Mouse (Mus musculus): ENCODE results near the gene Ifnar2.
A peak's percentile ranks its signal among the peaks of the same experiment; 100 is the strongest.

Gene Ifnar2

GRCm38 (mm10) chr16:91358555-91358954 lies 14.0 kb upstream of the Ifnar2 start:
- DNase-seq (ENCODE audit: low spot score in 2 of 2) = peak; percentile 69 to 83

GRCm38 (mm10) chr16:91359531-91359930 lies 13.1 kb upstream of the Ifnar2 start:
- DNase-seq (ENCODE audit: low spot score in 2 of 2) = no peak

- no peak for DNase-seq (ENCODE audit: low spot score in 2 of 2)
Observed at GRCm38 (mm10) chr16:91360162-91360561, 12.4 kb upstream of the Ifnar2 start.

GRCm38 (mm10) chr16:91362006-91362405 lies 10.6 kb upstream of the Ifnar2 start:
- DNase-seq (ENCODE audit: low spot score in 2 of 2) = no peak

- DNase-seq (ENCODE audit: low spot score in 2 of 2) = no peak
Observed at GRCm38 (mm10) chr16:91362616-91363272, 9.8 kb upstream of the Ifnar2 start.

GRCm38 (mm10) chr16:91363483-91363882 lies 9.1 kb upstream of the Ifnar2 start:
- DNase-seq (ENCODE audit: low spot score in 2 of 2) = no peak

GRCm38 (mm10) chr16:91366567-91366966 lies 6.0 kb upstream of the Ifnar2 start:
- DNase-seq (ENCODE audit: low spot score in 2 of 2) = peak in 1 of 2 experiments; percentile 47

GRCm38 (mm10) chr16:91367066-91367465 lies 5.5 kb upstream of the Ifnar2 start:
- no peak for DNase-seq (ENCODE audit: low spot score in 2 of 2)

- DNase-seq (ENCODE audit: low spot score in 2 of 2) = no peak
Observed at GRCm38 (mm10) chr16:91373473-91374252, 1.1 kb downstream of the Ifnar2 start.

- DNase-seq (ENCODE audit: low spot score in 2 of 2) = no peak
Observed at GRCm38 (mm10) chr16:91374253-91374634, 1.7 kb downstream of the Ifnar2 start.

GRCm38 (mm10) chr16:91376701-91377100 lies 4.1 kb downstream of the Ifnar2 start:
- DNase-seq (ENCODE audit: low spot score in 2 of 2) = no peak

- DNase-seq (ENCODE audit: low spot score in 2 of 2) = no peak
Observed at GRCm38 (mm10) chr16:91378431-91378986, 5.9 kb downstream of the Ifnar2 start.

GRCm38 (mm10) chr16:91378991-91379390 lies 6.4 kb downstream of the Ifnar2 start:
- no peak for DNase-seq (ENCODE audit: low spot score in 2 of 2)

- DNase-seq (ENCODE audit: low spot score in 2 of 2) = no peak
Observed at GRCm38 (mm10) chr16:91379412-91379811, 6.8 kb downstream of the Ifnar2 start.

- DNase-seq (ENCODE audit: low spot score in 2 of 2) = no peak
Observed at GRCm38 (mm10) chr16:91380151-91380550, 7.6 kb downstream of the Ifnar2 start.

- DNase-seq (ENCODE audit: low spot score in 2 of 2) = no peak
Observed at GRCm38 (mm10) chr16:91381606-91382005, 9.0 kb downstream of the Ifnar2 start.

- no peak for DNase-seq (ENCODE audit: low spot score in 2 of 2)
Observed at GRCm38 (mm10) chr16:91382261-91382790, 9.7 kb downstream of the Ifnar2 start.

GRCm38 (mm10) chr16:91384221-91384620 lies 11.6 kb downstream of the Ifnar2 start:
- DNase-seq (ENCODE audit: low spot score in 2 of 2) = no peak

- DNase-seq (ENCODE audit: low spot score in 2 of 2) = no peak
Observed at GRCm38 (mm10) chr16:91385621-91386020, 13.0 kb downstream of the Ifnar2 start.

- no peak for DNase-seq (ENCODE audit: low spot score in 2 of 2)
Observed at GRCm38 (mm10) chr16:91386419-91387120, 14.0 kb downstream of the Ifnar2 start.

- no peak for DNase-seq (ENCODE audit: low spot score in 2 of 2)
Observed at GRCm38 (mm10) chr16:91387121-91387486, 14.5 kb downstream of the Ifnar2 start.

- no peak for DNase-seq (ENCODE audit: low spot score in 2 of 2)
Observed at GRCm38 (mm10) chr16:91390100-91390499, 17.5 kb downstream of the Ifnar2 start.

All from spleen, postnatal 4 days (tissue).